Mouse (Mus musculus) neutrophil, adult 59 days (primary cell): ENCODE results near the gene Nanos3. TPM values are rescaled to one million over a fixed set of nuclear protein-coding genes. Genes with fewer than 3 reads are reported as not detected.

Source experiments
- total RNA-seq, 2 experiments: library from RNA; stranded (reverse); gene quantifications; 1 replicate in 1 of 2; 2 replicates in 1 of 2; pipeline ENCODE4 v1.2.4; 2023

The Nanos3 gene
- total RNA-seq = not detected

DNA sequence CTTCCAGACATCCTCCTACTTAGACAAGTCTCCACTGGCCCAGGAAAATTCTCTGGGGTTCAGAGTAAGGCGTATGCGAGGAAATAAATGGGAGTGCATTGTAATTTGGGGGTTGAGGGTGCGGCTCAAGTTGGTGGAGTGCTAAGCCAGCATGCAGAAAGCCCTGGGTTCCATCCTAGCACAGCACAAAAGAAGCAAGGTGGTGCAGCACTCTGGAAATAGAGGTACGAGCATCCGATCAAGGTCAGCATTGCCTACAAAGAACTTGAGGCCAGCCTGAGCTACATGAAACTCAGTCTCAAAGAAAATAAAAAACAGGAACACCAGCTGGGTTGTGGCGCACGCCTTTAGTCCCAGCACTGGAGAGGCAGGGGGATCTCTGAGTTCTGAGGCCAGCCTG is at the start of gene Nanos3:
Gene Nanos3, minus strand, starts transcription at position 101 of the 400 bp plus-strand sequence.

DNA sequence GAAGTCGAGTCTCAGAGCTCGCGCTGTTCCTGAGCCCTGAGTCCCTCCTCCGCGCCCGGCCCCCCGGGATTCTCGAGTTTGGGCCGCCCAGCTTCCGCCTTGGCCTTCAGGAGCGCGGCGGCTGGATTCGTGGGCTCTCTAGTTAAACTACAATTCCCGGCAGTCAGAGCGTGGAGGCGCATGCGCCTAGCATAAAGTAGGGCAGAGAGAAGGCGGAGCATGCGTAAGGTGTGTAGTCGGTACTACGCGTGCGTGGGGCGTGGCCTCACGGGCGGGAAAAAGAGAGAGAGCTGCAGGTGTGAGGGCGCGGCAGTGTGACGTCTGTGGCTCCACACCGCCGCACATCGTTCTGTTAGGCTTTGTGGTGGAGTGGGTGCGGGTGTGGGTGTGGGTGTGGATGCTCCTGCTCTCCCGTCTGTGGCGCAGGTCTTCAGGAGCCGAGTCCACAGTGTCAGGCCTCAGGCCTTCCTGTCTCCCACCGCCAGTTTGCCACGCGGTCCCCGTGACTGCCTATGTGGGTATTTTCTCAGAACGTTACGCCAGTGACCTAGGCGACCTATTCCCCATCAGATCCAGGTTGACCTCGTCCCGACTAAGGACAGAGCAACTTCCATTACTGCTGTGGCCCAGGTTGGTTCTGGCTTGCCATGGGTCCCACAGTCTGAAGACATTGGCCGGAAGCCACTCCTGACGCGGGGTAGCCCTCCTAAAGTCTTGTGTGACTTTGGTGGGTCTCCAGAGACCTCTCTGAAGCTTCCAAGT is 37.1 kb downstream of the Nanos3 start, which contains the start of the genes Cc2d1a and 4930432K21Rik:
Gene Cc2d1a, minus strand, starts transcription at position 168 of the 762 bp plus-strand sequence.
Gene 4930432K21Rik, plus strand, starts transcription at position 257 of the 762 bp plus-strand sequence.

DNA sequence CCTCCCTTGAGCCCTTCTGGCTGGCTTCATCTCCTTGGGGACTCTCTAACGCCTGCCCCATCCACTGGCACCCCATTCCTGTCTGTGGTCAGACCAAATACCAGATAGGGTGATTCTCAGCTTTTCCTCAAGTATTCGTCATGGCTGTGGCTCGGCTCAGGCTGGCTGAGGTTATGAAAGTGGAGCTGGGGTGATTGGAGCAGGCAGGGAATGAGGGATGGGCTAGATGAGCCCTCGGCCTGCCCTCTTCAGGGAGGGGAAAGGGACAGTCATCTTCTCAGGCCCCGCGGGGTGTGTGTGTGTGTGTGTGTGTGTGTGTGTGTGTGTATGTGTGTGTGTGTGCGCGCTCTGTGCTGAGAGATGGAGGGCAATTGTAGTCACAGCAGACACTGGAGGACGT is 59.4 kb downstream of the Nanos3 start, which contains the start of gene Podnl1:
Gene Podnl1, plus strand, starts transcription at position 334 of the 400 bp plus-strand sequence.

Other genes starting within 250 kb of the Nanos3 start
- gene Gm10644, start 230.0 kb downstream of the Nanos3 start, total RNA-seq = under 1 TPM in 1 of 2 experiments, not detected in 1; 0.26 TPM
- 10 to 100 TPM; 47.9 to 50.2 TPM for gene Asf1b, start 229.7 kb downstream of the Nanos3 start, total RNA-seq
- gene Prkaca, start 212.2 kb downstream of the Nanos3 start, total RNA-seq = 10 to 100 TPM; 33.3 to 34.6 TPM
- gene Samd1, start 187.5 kb downstream of the Nanos3 start, total RNA-seq = 10 to 100 TPM; 35.0 to 52.0 TPM
- gene 1700067K01Rik, start 183.7 kb downstream of the Nanos3 start, total RNA-seq = not detected
- gene 2210011C24Rik, start 173.0 kb downstream of the Nanos3 start, total RNA-seq = not detected
- not detected for gene Palm3, start 163.7 kb downstream of the Nanos3 start, total RNA-seq
- 1 to 10 TPM in 1 of 2 experiments, under 1 TPM in 1; 0.89 to 2.0 TPM for gene Il27ra, start 142.6 kb downstream of the Nanos3 start, total RNA-seq
- not detected for gene Rln3, start 140.2 kb downstream of the Nanos3 start, total RNA-seq
- gene Gm10643, start 120.1 kb downstream of the Nanos3 start, total RNA-seq = 1 to 10 TPM; 1.5 to 1.9 TPM
- 10 to 100 TPM; 35.4 to 36.8 TPM for gene Rfx1, start 118.4 kb downstream of the Nanos3 start, total RNA-seq
- 10 to 100 TPM; 23.7 to 28.3 TPM for gene Dcaf15, start 80.4 kb downstream of the Nanos3 start, total RNA-seq
- gene Podnl1, start 59.2 kb downstream of the Nanos3 start, total RNA-seq = under 1 TPM in 1 of 2 experiments, not detected in 1; 0.31 TPM
- 10 to 100 TPM; 15.7 to 19.0 TPM for gene Cc2d1a, start 37.3 kb downstream of the Nanos3 start, total RNA-seq
- under 1 TPM; 0.16 to 0.35 TPM for gene 4930432K21Rik, start 37.2 kb downstream of the Nanos3 start, total RNA-seq
- 10 to 100 TPM; 43.5 to 44.8 TPM for gene Zswim4, start 51.8 kb upstream of the Nanos3 start, total RNA-seq
- 100 to 1,000 TPM; 181 to 189 TPM for gene D8Ertd738e, start 64.5 kb upstream of the Nanos3 start, total RNA-seq
- gene Mri1, start 72.1 kb upstream of the Nanos3 start, total RNA-seq = 10 to 100 TPM; 12.6 to 13.3 TPM
- gene Ccdc130, start 85.2 kb upstream of the Nanos3 start, total RNA-seq = 10 to 100 TPM; 16.9 to 26.6 TPM
- gene Cacna1a, start 203.2 kb upstream of the Nanos3 start, total RNA-seq = 1 to 10 TPM in 1 of 2 experiments, under 1 TPM in 1; 0.42 to 2.5 TPM